ENCODE assay signal across 7 mouse cellular contexts in genomic region chr17:49400130-49400529, GRCm38 (mm10). TPM values are rescaled to one million over a fixed set of nuclear protein-coding genes. Genes with fewer than 3 reads are reported as not detected.
DNase-seq lines count a peak whose midpoint lies in the region; TF ChIP-seq lines count a peak whose summit lies in the region.

No protein-coding gene starts in this region.

- peak; percentile 86 for DNase-seq in adipocyte (ENCODE audit: low spot score)
- DNase-seq in cerebellum, postnatal 14 days, result peak; percentile 92 to 93
- peak; percentile 83 to 91 for DNase-seq in frontal cortex, postnatal 36 days (ENCODE audit: low spot score in 2 of 2)
- peak; percentile 76 for DNase-seq in induced T-regulatory cell, adult 2 months (ENCODE audit: low read depth)
- peak; percentile 82 to 84 for DNase-seq in left cerebral cortex, adult 2 months (ENCODE audit: extremely low spot score in 1 of 2, low spot score in 2 of 2)
- peak; percentile 83 for DNase-seq in mesoderm, embryonic 11.5 days (ENCODE audit: low read depth, low spot score)
- peak; percentile 72 for DNase-seq in right cerebral cortex, postnatal 25 days

- H3K4me3 ChIP-seq in left cerebral cortex, adult 2 months, result no peak overlapping the region

- intact Hi-C loops in left cerebral cortex, adult 2 months (cut with DNase I), result loop anchor here (1.0 to 10.0 kb wide), 8 partner anchors 134 to 985 kb away; partner anchors contain the start of gene Lrfn2

- peak; percentile 96 for TF ChIP-seq CTCF in left cerebral cortex, adult 2 months (IDR thresholded peaks at IDR 0.05)

- no peak overlapping the region for H3K27ac ChIP-seq in left cerebral cortex, adult 2 months

RNA-seq across cellular contexts. Expression of gene Mocs1, which starts 28.0 kb away (rescaled TPM):
- total RNA-seq in left cerebral cortex, adult 2 months (2021), result 10 to 100 TPM; 13.9 to 15.6 TPM
